Mouse (Mus musculus) adrenal gland, adult (tissue): Measurements from ENCODE around the gene Limch1.

Experiments
- DNase-seq, 2 experiments: peaks; one replicate each; pipeline ENCODE4 v3.0.0; 2022 to 2023; ENCODE audit warnings: low spot score in 1 of 2; ENCODE audit not compliant: inconsistent age in 2 of 2

Limch1 gene

GRCm38 (mm10) chr5:66913791-66914190 is 168.2 kb downstream of the Limch1 start:
- DNase-seq = no peak

- DNase-seq = peak in 1 of 2 experiments; percentile 53
Measured at GRCm38 (mm10) chr5:66917353-66918315, 172.0 kb downstream of the Limch1 start.

GRCm38 (mm10) chr5:66918316-66919305 is 173.0 kb downstream of the Limch1 start:
- peak in 1 of 2 experiments; percentile 64 for DNase-seq

- DNase-seq = peak; percentile 59 to 81
Measured at GRCm38 (mm10) chr5:66922582-66922981, 177.0 kb downstream of the Limch1 start.

- peak in 1 of 2 experiments; percentile 85 for DNase-seq
Measured at GRCm38 (mm10) chr5:66929291-66929690, 183.7 kb downstream of the Limch1 start.

- no peak for DNase-seq
Measured at GRCm38 (mm10) chr5:66933134-66933804, 187.6 kb downstream of the Limch1 start.

GRCm38 (mm10) chr5:66934585-66934984 is 189.0 kb downstream of the Limch1 start:
- no peak for DNase-seq

GRCm38 (mm10) chr5:66937376-66937775 is 191.7 kb downstream of the Limch1 start:
- DNase-seq = no peak

GRCm38 (mm10) chr5:66941710-66942450 is 196.3 kb downstream of the Limch1 start:
- peak in 1 of 2 experiments; percentile 78 for DNase-seq

GRCm38 (mm10) chr5:66942922-66943321 is 197.3 kb downstream of the Limch1 start:
- DNase-seq = no peak

- no peak for DNase-seq
Measured at GRCm38 (mm10) chr5:66943521-66943920, 197.9 kb downstream of the Limch1 start.

GRCm38 (mm10) chr5:66947958-66948357 is 202.3 kb downstream of the Limch1 start:
- peak; percentile 29 to 74 for DNase-seq

GRCm38 (mm10) chr5:66949098-66949692 is 203.6 kb downstream of the Limch1 start:
- no peak for DNase-seq

GRCm38 (mm10) chr5:66953375-66953774 is 207.7 kb downstream of the Limch1 start:
- DNase-seq = peak in 1 of 2 experiments; percentile 79

- no peak for DNase-seq
Measured at GRCm38 (mm10) chr5:66953971-66954644, 208.5 kb downstream of the Limch1 start.

- no peak for DNase-seq
Measured at GRCm38 (mm10) chr5:66955245-66955644, 209.6 kb downstream of the Limch1 start.

- DNase-seq = no peak
Measured at GRCm38 (mm10) chr5:66957656-66958055, 212.0 kb downstream of the Limch1 start.

GRCm38 (mm10) chr5:66958118-66958517 is 212.5 kb downstream of the Limch1 start:
- DNase-seq = no peak

GRCm38 (mm10) chr5:66959968-66960367 is 214.3 kb downstream of the Limch1 start:
- DNase-seq = no peak
